Mouse (Mus musculus): Measurements from ENCODE around the gene Bach2. TPM values are rescaled to one million over a fixed set of nuclear protein-coding genes. Genes with fewer than 3 reads are reported as not detected.
A peak's percentile ranks its signal among the peaks of the same experiment; 100 is the strongest.

The Bach2 gene
- total RNA-seq, 2 experiments from 2014 or later = 4.2 to 6.2 TPM

DNA sequence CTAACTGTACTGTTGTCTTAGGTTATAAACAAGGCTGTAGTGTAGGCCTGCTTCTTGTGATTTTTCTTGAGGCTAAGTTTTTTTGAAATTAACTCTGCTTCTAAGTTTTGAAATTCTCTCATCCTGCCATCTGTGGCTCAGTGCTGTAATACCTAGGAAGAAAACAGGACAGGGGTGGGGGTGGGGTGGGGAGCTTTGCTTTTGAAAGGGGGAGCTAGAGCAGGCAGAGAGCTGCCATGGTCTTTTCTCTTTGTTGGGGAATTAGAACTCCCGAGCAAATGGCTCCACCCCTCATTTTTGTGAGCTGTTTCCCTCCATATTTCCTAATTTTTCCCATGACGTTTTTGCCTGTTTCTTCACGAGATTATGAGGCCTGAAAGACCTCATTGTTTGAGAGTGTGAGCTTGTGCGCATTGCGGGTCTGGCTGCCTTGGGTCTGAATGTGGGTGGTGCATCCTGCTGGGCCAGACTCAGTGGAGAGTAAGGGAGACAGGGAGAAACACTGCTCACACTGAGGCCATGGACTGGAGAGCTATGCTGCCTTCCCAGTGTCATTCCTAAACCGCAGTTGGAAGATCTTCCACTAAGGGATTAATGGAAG is 58.6 kb downstream of the Bach2 start:
- peak in 1 of 2 experiments; percentile 23 for DNase-seq

DNA sequence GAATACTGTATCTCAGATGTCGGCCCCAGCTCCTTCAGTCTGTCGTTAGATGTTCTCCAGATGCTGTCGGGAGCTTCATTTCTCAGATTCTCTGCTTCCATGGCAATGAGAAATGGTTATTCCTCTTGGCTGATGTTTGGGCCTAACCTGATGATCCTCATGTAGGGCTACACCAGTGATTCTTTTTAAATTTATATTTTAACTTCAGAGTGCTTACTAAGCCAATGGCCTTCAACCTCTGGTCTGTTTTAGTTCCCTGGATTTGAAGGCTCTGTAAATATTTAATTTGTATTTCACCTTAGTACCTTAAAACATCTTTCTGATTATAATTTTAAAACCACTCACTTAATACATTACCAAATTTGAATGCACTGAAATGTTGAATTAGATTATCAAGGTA is 60.6 kb downstream of the Bach2 start:
- DNase-seq = no peak

DNA sequence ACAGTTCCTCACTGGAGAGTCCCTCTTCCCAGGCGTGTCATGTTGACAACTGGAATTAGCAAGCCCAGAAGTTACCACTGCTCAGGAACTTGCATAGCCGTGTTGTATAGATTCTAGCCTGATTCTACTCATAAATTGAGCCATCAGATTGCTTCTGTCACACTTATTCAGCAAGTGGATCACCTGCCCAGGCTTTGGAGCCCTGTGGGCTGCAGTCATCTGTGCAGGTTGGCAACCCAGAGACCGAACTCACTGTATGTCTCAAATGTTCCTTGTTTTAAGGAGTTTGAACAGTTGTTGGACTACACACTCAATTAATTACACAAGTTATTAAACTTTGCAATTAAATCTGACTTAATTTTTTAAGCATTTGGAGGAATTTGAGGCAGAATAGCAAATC is 61.4 kb downstream of the Bach2 start:
- DNase-seq = no peak

DNA sequence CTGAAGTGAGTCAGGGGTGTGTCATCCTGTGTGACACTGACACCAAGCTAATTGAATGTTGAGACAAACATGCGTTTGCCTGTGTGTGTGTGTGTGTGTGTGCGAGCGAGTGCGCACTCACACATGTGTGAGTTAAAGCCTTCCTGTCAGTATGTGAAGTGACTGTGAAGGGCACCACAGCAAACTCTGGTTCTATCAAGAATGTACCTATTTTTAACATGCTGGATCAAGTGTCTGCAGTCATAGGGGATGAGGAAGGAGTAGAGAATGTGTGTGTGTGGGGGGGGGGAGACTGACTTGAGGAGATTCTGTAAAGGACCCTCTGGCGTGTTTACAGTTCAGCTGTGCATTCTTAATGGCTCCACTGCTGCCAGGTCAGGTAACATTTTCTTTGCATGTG is 64.1 kb downstream of the Bach2 start:
- peak in 1 of 2 experiments; percentile 10 for DNase-seq

DNA sequence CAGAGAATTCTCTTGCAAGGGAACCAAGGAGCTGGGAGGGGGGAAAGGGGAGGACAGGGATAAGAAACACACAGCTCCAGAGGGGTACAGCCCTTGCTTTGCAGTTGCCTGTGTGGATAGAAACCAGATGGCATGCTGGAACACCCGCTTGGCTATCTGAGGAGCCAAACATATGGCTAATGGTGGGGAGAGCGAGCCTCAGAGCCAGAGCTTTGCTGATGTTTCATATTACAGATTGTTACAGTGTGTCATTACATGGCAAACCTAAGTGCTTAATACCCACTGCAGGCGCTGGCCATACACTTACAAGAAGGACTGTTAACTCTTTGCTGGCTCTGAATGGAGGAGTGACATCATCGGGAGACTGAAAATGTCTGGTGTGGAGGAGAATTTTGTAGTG is 64.5 kb downstream of the Bach2 start:
- peak; percentile 64 to 70 for DNase-seq

DNA sequence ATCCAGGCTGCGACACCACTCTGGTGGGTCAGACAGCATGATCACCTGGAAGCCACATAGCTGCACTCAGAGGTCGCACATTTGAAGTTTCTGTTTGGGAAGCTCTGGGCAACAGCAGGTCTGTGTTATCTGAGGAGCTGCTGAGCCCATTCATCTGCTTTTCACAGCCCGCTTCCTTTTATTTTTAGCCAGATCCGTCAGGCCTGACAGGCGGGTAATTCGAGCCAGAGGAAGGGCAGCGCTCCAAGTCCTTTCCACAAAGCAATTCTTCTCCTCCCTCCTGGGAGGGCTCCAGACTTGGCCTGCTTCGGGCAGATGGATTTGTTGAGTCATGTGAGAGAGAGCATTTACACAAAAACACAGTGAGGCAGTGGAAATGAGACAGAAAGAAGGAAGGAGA is 65.1 kb downstream of the Bach2 start:
- peak; percentile 96 to 97 for DNase-seq

DNA sequence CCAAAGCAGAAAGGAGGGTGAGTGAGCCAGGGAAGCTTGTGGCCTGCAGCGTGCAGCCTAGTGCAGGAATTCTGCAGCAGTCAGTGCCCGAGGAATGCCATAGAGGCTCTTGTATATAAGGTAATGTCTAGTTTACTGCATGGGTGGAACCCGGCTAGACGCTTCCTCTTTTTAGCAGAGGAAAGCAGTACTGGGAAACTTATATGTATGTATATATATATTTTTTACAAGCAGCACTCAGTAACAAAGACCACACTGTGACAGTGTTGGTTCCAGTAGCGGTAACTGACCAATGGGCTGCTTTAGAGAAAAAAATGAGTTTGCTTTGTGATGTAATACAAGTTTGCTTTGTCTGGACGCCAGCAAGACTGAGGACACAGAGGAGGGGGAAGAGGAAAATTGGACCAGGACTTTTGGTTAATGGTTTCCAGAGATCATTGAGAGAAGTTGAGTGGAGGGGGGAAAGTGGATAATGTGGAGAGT is 65.7 kb downstream of the Bach2 start:
- DNase-seq = peak in 1 of 2 experiments; percentile 33

DNA sequence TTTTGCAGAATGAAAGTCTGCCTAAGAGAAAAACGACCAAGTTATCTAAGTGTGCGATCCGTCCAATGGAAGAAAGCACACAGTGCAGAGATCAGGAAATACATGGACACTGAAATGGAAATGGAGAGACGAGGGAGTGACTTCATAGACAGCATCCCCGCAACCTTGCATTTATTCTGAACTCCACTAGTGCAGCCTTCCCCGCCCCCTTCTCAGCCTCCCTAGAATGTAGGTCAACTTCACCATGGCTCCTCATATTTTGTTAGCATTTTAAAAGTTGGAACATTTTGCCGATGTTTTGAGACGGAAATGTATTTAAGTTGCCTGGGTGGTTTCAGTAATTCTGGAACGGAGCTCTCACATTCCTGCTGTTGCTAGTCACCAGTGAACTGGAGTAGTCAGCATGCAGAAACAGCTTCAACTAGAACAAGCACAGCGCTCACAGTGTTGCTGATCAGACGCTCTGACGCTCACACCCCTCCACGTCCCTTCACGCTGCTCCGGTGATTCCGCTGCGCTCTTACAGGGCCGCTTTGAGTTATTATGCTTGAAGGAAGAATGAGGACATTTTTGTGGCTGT is 66.5 kb downstream of the Bach2 start:
- peak; percentile 15 to 26 for DNase-seq

DNA sequence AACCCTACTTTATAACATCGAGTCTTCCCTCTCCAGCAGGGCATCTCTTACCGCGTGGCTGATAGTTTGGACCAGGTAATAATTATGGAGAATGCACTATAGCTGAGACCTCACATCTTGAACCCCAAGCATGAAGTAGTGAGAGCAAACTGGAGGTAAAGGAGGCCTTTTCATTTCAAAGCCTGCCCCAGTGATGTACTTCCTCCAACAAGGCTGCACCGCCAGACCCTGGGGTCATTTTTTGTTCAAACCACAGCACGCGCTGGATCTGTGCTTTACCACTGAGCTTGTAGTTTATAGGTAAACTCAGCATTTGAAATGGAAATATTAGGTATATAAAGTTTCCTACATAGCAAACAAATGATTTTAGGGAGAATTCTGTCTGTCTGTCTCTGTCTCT is 67.1 kb downstream of the Bach2 start:
- no peak for DNase-seq

DNA sequence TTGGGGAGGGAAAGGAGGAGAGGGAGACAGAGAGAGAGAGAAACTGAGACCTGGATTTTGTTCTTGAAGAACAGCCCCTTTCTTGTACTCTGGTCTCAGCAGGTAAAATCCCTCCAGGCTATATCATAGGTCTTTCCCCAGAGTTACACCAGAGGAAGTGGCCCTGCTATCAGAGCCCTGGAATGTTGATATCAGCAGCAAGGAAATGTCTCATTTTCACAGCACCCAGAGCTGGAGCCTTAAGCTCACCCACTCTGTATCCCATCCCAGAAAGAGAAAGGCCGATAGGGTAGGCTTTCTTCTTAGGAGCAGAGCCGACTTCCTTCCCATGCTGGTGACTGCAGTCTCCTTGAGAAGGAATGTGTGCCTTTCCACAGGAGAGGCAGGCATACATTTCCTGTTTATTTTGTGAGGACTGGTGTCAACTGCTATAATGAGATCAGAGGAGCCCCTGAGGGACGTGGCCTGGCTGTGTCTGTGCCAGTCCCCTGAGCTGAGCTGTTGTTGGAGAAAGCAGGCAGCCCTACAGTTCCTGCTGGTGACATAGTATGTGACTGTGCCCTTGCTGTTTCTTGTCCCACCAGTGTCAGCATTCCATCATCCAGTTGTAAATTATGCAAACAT is 67.7 kb downstream of the Bach2 start:
- DNase-seq = peak; percentile 24 to 34

DNA sequence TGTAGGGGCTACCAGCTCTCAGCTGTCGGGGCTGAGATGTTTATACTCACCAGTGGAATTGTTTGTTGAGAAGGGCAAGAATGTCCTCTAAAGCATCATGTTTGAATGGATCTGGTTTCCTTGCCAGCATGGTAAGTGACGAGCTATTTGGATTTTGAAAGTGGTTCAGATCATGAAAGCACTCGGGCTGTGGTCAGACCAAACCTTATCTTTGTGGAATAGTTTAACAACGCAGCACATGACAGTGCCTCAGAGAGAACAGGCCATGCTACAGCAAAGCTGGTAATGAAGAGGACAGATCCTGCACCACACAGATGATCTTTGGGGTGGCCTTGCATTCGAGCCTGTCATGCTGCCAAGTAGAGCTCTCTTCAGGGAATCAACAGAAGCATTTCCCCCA is 68.6 kb downstream of the Bach2 start:
- DNase-seq = peak; percentile 25 to 26

DNA sequence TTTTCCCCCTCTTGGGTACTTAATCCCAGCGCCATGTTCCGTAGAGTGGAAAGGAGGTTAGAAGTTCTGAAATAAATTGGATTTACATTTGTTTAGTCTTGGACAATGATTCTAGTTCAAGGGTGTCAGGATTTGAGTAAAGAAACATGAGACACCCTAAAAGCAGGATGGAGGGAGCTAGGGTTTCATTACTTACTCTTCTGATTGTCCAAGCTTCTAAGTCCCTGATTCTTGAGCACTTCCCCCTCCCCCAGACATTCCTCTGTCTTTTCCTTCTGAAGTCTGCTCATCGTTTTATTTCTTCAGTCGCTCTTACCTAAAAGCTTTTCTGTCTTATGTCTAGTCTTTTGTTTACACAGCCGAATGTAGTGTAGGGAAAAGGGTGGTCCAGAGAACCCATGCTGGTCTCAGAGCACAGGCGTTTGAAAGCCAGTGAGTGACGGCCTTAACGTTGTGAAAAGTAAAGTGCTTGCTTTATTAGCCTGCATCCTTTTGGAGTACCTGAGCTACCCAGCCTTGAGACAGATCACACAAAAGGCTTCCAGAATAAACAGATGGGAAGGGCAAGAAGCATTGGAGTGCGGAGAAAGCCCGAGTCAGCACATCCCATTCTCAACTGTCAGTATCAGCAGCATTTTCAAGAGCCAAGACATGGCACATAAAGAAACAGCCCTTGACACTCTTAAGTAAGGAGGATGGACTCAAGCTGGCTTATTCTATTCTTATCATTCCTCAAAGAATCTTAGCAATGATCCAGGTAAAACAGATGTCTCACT is 73.8 kb downstream of the Bach2 start:
- DNase-seq = no peak

DNA sequence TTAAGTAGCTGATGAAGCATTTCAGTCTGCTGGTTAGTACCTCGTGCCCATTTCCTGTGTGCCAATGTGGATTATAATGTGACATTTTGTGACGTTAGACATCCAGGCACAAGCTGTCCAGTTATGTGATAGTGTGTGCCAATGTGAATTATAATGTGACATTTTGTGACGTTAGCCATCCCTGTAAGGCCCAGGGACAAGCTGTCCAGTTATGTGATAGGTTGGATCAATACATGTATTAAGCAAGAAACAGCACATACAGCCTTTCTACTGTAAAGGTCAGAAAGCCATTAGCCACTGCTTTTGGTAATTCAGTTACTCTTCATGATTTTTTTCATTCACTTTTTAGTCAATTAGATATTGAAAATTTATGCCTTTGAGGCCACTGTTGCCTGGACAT is 76.3 kb downstream of the Bach2 start:
- no peak for DNase-seq

DNA sequence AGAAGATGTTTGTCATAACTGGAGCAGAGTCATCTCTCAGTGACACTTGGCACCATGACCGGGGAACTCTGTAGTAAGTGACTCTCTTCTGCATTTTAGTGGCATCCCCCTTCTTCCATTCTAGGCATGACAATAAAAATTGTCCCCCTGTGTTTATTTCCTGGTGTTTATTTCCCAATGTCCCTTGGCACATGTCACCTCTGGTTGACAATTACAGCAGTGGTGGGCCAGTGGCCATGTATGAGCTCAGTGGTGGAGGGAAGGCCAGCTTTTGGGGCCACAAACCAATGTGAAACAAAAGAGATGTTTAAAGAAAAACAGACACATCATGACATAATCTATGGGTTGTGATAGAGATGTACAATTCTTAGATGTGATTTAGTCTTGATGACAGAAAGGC is 80.0 kb downstream of the Bach2 start:
- DNase-seq = no peak

DNA sequence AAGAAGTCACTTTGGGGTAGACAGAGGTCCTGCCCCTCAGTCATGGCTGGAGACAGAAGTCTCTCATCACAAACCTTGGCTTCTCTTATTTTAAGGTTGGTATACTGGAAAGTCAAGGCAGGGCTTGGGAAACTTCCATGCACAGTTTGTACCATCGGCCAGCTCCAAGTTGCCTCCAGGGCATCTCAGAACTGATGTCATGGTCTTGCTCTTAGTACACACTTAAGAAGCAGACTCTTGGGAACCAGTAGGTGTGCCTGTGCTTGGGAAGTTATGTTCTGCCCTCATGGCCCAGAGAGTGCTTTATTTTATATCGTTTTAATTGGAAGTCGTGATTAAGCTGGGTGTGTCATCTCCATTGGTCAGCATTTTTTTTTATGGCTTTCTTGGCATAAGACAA is 80.7 kb downstream of the Bach2 start:
- no peak for DNase-seq

DNA sequence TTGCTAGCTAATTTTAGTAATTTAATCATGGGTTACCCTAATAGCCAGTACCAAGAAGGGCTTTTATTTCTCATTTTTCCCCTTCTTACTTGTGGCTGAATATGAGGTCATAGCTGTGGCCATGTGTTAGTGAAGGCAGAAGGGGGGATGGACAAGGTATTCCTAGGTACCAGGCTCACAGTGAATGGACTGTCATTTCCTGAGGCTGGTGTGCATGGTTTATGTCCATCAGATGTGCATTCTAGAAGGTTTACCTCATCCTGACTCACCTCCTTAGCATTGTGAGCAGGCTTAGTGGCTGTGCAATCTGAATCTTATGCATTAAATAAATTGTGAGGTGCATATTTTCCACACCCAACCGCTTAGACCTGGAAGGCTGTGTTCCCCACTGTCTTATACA is 81.4 kb downstream of the Bach2 start:
- no peak for DNase-seq

DNA sequence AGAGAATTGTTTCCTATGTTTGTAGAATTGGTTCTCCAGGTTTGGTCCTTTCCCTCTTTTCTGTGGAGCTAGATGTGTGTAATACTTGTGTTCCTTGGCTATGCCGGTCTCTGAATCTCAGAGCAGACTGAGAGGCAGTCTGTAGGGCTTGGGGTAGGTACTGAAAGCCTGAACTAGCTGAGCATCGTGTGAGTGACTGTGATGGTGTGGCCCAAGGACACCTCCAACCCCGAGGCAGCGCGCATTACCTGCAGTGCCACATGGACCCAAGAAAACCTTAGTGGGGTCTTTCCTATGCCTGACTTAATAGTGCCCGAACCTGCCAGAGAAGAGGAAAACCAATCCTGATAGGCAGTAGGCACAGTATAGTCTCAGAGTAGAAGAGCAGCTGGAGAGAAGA is 85.5 kb downstream of the Bach2 start:
- DNase-seq = no peak

DNA sequence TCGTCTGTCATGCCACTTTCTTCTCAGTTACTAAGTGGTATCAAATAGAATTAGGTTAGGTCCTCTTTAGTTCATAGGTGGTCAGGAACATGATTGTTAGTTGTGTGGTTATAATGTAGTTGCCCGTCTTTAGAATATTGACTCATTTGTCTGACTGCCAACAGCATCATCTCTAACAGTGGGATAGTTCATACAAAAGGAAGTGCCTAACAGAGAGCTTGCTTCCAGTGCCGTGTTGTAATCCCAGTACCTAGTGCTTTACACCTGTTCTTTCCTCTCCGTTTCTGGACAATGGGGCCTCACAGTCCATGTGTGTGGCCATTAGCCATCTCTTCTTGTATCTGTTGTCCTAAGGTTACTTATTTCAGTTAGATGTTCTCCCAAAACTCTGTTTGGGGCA is 86.4 kb downstream of the Bach2 start:
- no peak for DNase-seq

DNA sequence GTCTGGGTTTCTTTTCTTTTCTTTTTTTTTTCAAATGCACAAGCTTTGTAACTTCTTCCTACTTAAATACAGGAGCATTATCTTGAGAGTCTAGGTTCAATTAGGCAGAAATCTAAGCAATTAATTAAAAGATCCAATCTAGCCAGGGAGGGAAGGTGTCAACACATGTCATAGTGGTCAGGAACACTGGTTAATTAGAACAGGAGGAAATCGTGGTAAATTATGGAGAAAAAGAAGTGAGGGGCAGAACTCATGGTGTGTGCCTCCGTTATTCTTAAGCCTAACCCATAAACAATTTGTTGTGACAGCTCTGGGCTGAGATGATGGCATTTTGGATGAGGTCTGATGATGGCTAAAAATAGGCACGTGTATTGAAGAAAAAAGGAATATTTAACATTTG is 87.0 kb downstream of the Bach2 start:
- DNase-seq = no peak

DNA sequence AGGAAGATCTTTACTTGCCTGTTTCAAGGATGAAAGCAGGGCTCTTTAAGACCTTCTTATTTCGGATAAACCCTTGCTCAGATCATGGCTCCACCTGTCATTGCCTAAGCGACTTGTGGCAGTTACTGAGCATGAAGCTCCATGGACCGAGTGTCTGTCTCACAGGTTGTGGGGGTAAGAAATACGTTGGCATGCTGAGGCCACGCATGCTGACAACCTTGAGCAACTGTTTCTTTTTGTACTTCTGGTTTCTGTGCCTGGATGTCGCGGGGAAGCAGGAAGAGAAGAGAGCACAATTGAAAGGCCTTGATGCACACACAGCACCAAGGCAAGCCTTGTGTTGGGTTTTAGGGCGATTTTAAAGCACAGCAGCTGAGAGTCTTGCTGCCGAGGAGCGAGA is 87.7 kb downstream of the Bach2 start:
- no peak for DNase-seq

DNA sequence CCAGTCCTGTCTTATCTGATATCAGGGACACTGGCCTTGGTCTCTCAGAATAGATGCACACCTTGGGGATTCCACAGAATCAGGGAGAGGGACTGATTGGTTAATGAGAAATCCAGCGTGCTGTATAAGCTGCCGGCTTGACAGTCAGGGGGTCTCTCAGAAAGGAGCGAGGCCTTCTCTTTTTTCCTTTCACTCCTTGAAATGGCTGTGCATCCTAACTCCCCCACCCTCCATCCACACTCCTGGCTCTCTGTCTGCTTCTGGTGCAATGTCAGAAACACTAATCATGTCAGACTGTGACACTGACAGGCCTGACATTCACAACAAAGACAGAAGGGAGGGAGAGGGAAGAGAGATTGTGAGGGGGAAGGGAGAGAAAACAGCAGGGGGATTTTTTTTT is 88.3 kb downstream of the Bach2 start:
- no peak for DNase-seq

DNA sequence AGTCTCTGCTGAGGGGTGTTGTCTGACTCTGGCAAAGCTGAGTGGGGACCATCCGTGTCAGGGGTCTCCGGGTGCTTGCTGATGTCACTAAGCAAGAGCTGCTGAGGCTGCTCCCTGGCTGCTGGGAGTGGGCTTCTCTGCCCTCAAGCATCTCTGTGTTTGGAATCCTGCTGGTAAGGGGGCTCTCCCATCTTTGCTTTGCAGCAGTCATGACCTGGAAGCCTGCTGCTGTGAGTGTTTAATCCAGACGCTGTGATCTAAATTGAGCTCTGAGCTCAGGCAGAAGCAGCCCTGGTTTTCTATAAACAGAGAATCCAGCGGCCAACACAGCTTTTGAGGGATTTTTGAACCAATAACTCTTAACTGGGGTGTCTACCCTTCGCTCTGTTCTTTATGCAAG is 89.0 kb downstream of the Bach2 start:
- no peak for DNase-seq

DNA sequence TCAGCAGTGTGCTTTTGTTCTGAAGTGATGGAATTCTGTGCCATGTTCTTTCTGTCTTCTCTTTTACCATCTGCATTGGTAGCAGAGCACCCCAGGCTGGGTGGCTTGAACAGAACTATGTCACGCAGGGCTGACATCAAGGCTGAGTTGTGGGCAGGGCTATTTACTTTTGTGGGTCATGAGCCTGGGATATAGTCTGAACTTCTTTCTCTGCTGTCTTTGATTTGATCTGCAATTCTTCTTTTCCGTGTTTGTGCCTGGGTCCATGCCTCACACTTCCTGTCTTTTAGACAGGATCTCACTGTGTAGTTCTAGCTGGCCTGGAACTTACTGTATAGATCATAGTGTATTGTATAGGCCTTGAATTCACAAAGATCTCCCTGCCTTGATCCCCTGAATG is 90.0 kb downstream of the Bach2 start:
- DNase-seq = no peak

All from heart, adult 18-20 months (tissue).